Mouse (Mus musculus) lung, adult 2 months (tissue): ENCODE results near the gene Ocm.

Experiments
- CTCF ChIP-seq: fragments of 200-500 bp; IDR thresholded peaks from 2 replicates; pipeline ENCODE4 v1.5.1; 2011; ENCODE audit warnings: mild to moderate bottlenecking, low read length, control low read depth; ENCODE audit not compliant: insufficient read depth
- POLR2A ChIP-seq: fragments of 200-500 bp; IDR thresholded peaks from 2 replicates; pipeline ENCODE4 v1.6.1; 2011; ENCODE audit warnings: low read depth, mild to moderate bottlenecking, control low read depth, low read length, borderline replicate concordance; ENCODE audit errors: extremely low read depth

- TF ChIP-seq CTCF, result no peak
- no peak for TF ChIP-seq POLR2A
Measured at GRCm38 (mm10) chr5:144026620-144027263, at the start of gene Ocm.
